Mouse (Mus musculus) kidney, embryonic 15.5 days (tissue): ENCODE results near the gene Npsr1. TPM values are rescaled to one million over a fixed set of nuclear protein-coding genes. Genes with fewer than 3 reads are reported as not detected.

ENCODE experiments used
- ATAC-seq: fragments of 200-750 bp; cut with Nextera tagmentation; replicated peaks from 2 replicates; pipeline ENCODE4 v1.8.0; 2017; ENCODE audit warnings: moderate TSS enrichment; ENCODE audit not compliant: low FRiP score
- H3K27ac ChIP-seq: fragments of 300-500 bp; sonication (generic); 2 replicates; pipeline ENCODE4 v1.5.1; 2015; ENCODE audit warnings: mild to moderate bottlenecking, inconsistent platforms
- H3K27me3 ChIP-seq: fragments of 300-500 bp; sonication (generic); 2 replicates; pipeline ENCODE4 v1.6.1; 2015; ENCODE audit warnings: inconsistent platforms
- H3K36me3 ChIP-seq: fragments of 300-500 bp; sonication (generic); 2 replicates; pipeline ENCODE4 v1.6.1; 2015; ENCODE audit warnings: inconsistent platforms
- H3K4me1 ChIP-seq: fragments of 300-500 bp; sonication (generic); 2 replicates; pipeline ENCODE4 v1.6.1; 2015; ENCODE audit warnings: inconsistent platforms
- H3K4me2 ChIP-seq: fragments of 300-500 bp; sonication (generic); 2 replicates; pipeline ENCODE4 v1.6.1; 2015; ENCODE audit warnings: moderate library complexity, mild to moderate bottlenecking, inconsistent platforms
- H3K4me3 ChIP-seq: fragments of 300-500 bp; sonication (generic); replicated peaks from 2 replicates; pipeline ENCODE4 v1.5.1; 2015; ENCODE audit warnings: mild to moderate bottlenecking, inconsistent platforms
- H3K9ac ChIP-seq: fragments of 300-500 bp; sonication (generic); 2 replicates; pipeline ENCODE4 v1.6.1; 2015; ENCODE audit warnings: mild to moderate bottlenecking, inconsistent platforms
- H3K9me3 ChIP-seq: fragments of 300-500 bp; sonication (generic); replicated peaks from 2 replicates; pipeline ENCODE4 v1.6.1; 2016; ENCODE audit warnings: inconsistent platforms
- WGBS: fragments of 180-500 bp; shearing (Covaris S2); methylation state at CpG from one replicate; pipeline ENCODE4 v1.1.7; 2015; ENCODE audit warnings: mixed read lengths; 5-methylcytosine and 5-hydroxymethylcytosine counted together
- polyA plus RNA-seq: library from polyadenylated mRNA; unstranded; fragments of >200 nt; fragmentation: Nextera tagmentation; extraction: Ambion mirVana; gene quantifications from 2 replicates; pipeline ENCODE4 v1.2.1, GENCODE M21; 2015

The Npsr1 gene
- polyA plus RNA-seq, 1 experiment from 2014 or later: 0.34 TPM

GRCm38 (mm10) chr9:24254236-24254635 is 156.4 kb downstream of the Npsr1 start:
- Histone ChIP-seq H3K9me3 (no peaks in the 10 kb centered on the region), H3K4me1 (no peaks in the 10 kb centered on the region), H3K36me3 (no peaks in the 10 kb centered on the region), H3K4me3 (no peak overlapping the region), H3K27ac (no peak overlapping the region), H3K9ac (no peak overlapping the region), H3K27me3 (no peaks in the 10 kb centered on the region), H3K4me2 (no peak overlapping the region)
- no peak for ATAC-seq
- 62% methylated on average over 8 of the region's 8 CpGs for WGBS

- no peaks in the 10 kb centered on the region for H3K9me3 ChIP-seq
- H3K4me3 ChIP-seq: no peak overlapping the region
- H3K4me1 ChIP-seq: no peaks in the 10 kb centered on the region
- 0 out of 2 replicates have a peak, but pooled peaks have one; percentile 52 for ATAC-seq
- no peak overlapping the region for H3K9ac ChIP-seq
- WGBS: 81% methylated on average over 2 of the region's 2 CpGs
- no peak overlapping the region for H3K4me2 ChIP-seq
- no peaks in the 10 kb centered on the region for H3K27me3 ChIP-seq
- H3K36me3 ChIP-seq: no peaks in the 10 kb centered on the region
- no peak overlapping the region for H3K27ac ChIP-seq
Measured at GRCm38 (mm10) chr9:24280498-24281287, 182.9 kb downstream of the Npsr1 start.

- H3K27ac ChIP-seq: no peak overlapping the region
- 70% methylated on average over 3 of the region's 3 CpGs for WGBS
- no peak overlapping the region for H3K4me2 ChIP-seq
- H3K4me3 ChIP-seq: no peak overlapping the region
- ATAC-seq: no peak
- no peaks in the 10 kb centered on the region for H3K9me3 ChIP-seq
- no peak overlapping the region for H3K9ac ChIP-seq
- H3K36me3 ChIP-seq: no peaks in the 10 kb centered on the region
- no peaks in the 10 kb centered on the region for H3K4me1 ChIP-seq
- no peaks in the 10 kb centered on the region for H3K27me3 ChIP-seq
Measured at GRCm38 (mm10) chr9:24282617-24283016, 184.8 kb downstream of the Npsr1 start.

- no peaks in the 10 kb centered on the region for H3K27me3 ChIP-seq
- WGBS: 75% methylated on average over 2 of the region's 2 CpGs
- ATAC-seq: no peak
- no peaks in the 10 kb centered on the region for H3K36me3 ChIP-seq
- H3K4me2 ChIP-seq: no peak overlapping the region
- no peak overlapping the region for H3K27ac ChIP-seq
- no peak overlapping the region for H3K4me3 ChIP-seq
- H3K9me3 ChIP-seq: no peaks in the 10 kb centered on the region
- no peak overlapping the region for H3K9ac ChIP-seq
- H3K4me1 ChIP-seq: no peaks in the 10 kb centered on the region
Measured at GRCm38 (mm10) chr9:24283071-24283470, 185.3 kb downstream of the Npsr1 start.

GRCm38 (mm10) chr9:24283536-24283935 is 185.7 kb downstream of the Npsr1 start:
- no peak for ATAC-seq
- H3K4me1 ChIP-seq: no peaks in the 10 kb centered on the region
- H3K9ac ChIP-seq: no peak overlapping the region
- H3K36me3 ChIP-seq: no peaks in the 10 kb centered on the region
- H3K27ac ChIP-seq: no peak overlapping the region
- H3K4me2 ChIP-seq: no peak overlapping the region
- H3K4me3 ChIP-seq: no peak overlapping the region
- no peaks in the 10 kb centered on the region for H3K27me3 ChIP-seq
- H3K9me3 ChIP-seq: no peaks in the 10 kb centered on the region

- Histone ChIP-seq H3K4me3 (no peak overlapping the region), H3K9ac (no peak overlapping the region), H3K9me3 (no peaks in the 10 kb centered on the region), H3K4me2 (no peak overlapping the region), H3K27me3 (no peaks in the 10 kb centered on the region), H3K27ac (no peak overlapping the region), H3K4me1 (no peaks in the 10 kb centered on the region), H3K36me3 (no peaks in the 10 kb centered on the region)
- 84% methylated on average over 5 of the region's 5 CpGs for WGBS
- no peak for ATAC-seq
Measured at GRCm38 (mm10) chr9:24284239-24285084, 186.7 kb downstream of the Npsr1 start.

- no peaks in the 10 kb centered on the region for H3K36me3 ChIP-seq
Measured at GRCm38 (mm10) chr9:24285419-24285818, 187.6 kb downstream of the Npsr1 start.

GRCm38 (mm10) chr9:24291385-24291784 is 193.6 kb downstream of the Npsr1 start:
- H3K4me3 ChIP-seq: no peak overlapping the region
- no peak overlapping the region for H3K9ac ChIP-seq
- WGBS: 36% methylated on average over 6 of the region's 6 CpGs
- 0 out of 2 replicates have a peak, but pooled peaks cover 2% of the 10 kb centered on the region for H3K4me1 ChIP-seq
- no peak overlapping the region for H3K4me2 ChIP-seq
- no peaks in the 10 kb centered on the region for H3K27me3 ChIP-seq
- H3K27ac ChIP-seq: 0 out of 2 replicates have a peak overlapping the region, but pooled peaks have one; percentile 18
- H3K36me3 ChIP-seq: no peaks in the 10 kb centered on the region
- no peaks in the 10 kb centered on the region for H3K9me3 ChIP-seq
- ATAC-seq: peak; percentile 81

More at GRCm38 (mm10) chr9:24285419-24285818, 187.6 kb downstream of the Npsr1 start:
- Histone ChIP-seq H3K9me3 (no peaks in the 10 kb centered on the region), H3K4me1 (no peaks in the 10 kb centered on the region), H3K4me3 (no peak overlapping the region), H3K27me3 (no peaks in the 10 kb centered on the region), H3K9ac (no peak overlapping the region), H3K27ac (no peak overlapping the region), H3K4me2 (no peak overlapping the region)
- ATAC-seq: no peak
- 87% methylated on average over 5 of the region's 5 CpGs for WGBS

GRCm38 (mm10) chr9:24293252-24293959 is 195.6 kb downstream of the Npsr1 start:
- Histone ChIP-seq H3K4me2 (no peak overlapping the region), H3K9ac (no peak overlapping the region), H3K36me3 (no peaks in the 10 kb centered on the region), H3K9me3 (no peaks in the 10 kb centered on the region), H3K4me1 (0 out of 2 replicates have a peak, but pooled peaks cover 2% of the 10 kb centered on the region), H3K27me3 (no peaks in the 10 kb centered on the region), H3K4me3 (no peak overlapping the region), H3K27ac (no peak overlapping the region)
- WGBS: 55% methylated on average over 12 of the region's 12 CpGs
- no peak for ATAC-seq

- Histone ChIP-seq H3K4me2 (no peak overlapping the region), H3K4me1 (no peaks in the 10 kb centered on the region), H3K9ac (no peak overlapping the region), H3K27ac (no peak overlapping the region), H3K27me3 (no peaks in the 10 kb centered on the region), H3K36me3 (no peaks in the 10 kb centered on the region), H3K9me3 (no peaks in the 10 kb centered on the region), H3K4me3 (no peak overlapping the region)
- WGBS: 83% methylated on average over 6 of the region's 6 CpGs
- ATAC-seq: no peak
Measured at GRCm38 (mm10) chr9:24302906-24303305, 205.1 kb downstream of the Npsr1 start.

GRCm38 (mm10) chr9:24306990-24307389 is 209.2 kb downstream of the Npsr1 start:
- Histone ChIP-seq H3K27me3 (no peaks in the 10 kb centered on the region), H3K9me3 (no peaks in the 10 kb centered on the region), H3K4me2 (no peak overlapping the region), H3K4me3 (no peak overlapping the region), H3K27ac (no peak overlapping the region), H3K9ac (no peak overlapping the region), H3K4me1 (no peaks in the 10 kb centered on the region), H3K36me3 (no peaks in the 10 kb centered on the region)
- 46% methylated on average over 5 of the region's 5 CpGs for WGBS
- no peak for ATAC-seq

GRCm38 (mm10) chr9:24307400-24307799 is 209.6 kb downstream of the Npsr1 start:
- Histone ChIP-seq H3K4me2 (no peak overlapping the region), H3K9ac (no peak overlapping the region), H3K27ac (no peak overlapping the region), H3K4me1 (no peaks in the 10 kb centered on the region), H3K9me3 (no peaks in the 10 kb centered on the region), H3K27me3 (no peaks in the 10 kb centered on the region), H3K36me3 (no peaks in the 10 kb centered on the region), H3K4me3 (no peak overlapping the region)
- ATAC-seq: no peak
- WGBS: 65% methylated on average over 3 of the region's 3 CpGs
